Mouse (Mus musculus) monocyte, adult 5-6 weeks (primary cell): ENCODE measurements around the gene Dennd6a. TPM values are rescaled to one million over a fixed set of nuclear protein-coding genes. Genes with fewer than 3 reads are reported as not detected.
A peak's percentile ranks its signal among the peaks of the same experiment; 100 is the strongest.

Source experiments
- ATAC-seq: fragments of 153-309, 156-312 bp; replicated peaks from 2 replicates; pipeline ENCODE4 v1.8.0; 2017; ENCODE audit warnings: mild to moderate bottlenecking; ENCODE audit not compliant: low TSS enrichment, insufficient number of reproducible peaks, severe bottlenecking, poor library complexity, low FRiP score
- total RNA-seq: library from RNA; stranded (forward); fragments of 200-1000, 200-491, 200-594 nt; gene quantifications from 3 replicates; pipeline ENCODE4 v1.2.3, GENCODE M21; 2017

Gene Dennd6a
- total RNA-seq, 1 experiment from 2014 or later: 32.7 TPM

- no peak for ATAC-seq
Measured at GRCm38 (mm10) chr14:26562247-26562646, 11.4 kb upstream of the Dennd6a start.

DNA sequence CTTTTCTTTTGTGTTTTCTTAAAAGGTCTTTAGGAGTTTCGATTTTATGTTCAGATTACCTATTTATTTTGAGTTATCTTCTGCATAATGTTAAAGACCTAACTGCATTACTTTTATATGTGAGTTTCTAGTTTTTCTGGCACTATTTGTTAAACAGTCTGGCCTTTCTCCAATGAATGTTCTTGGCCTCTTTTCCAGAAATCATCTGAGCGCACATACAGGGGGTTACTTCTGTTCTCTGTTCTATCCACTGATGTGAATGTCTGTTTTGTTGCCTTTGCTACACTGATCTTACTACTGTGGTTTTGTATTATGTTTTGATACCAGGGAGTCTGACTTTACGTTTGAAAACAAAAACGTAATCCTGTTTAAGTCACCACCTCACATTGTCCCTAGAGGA, 3.8 kb upstream of the Dennd6a start:
- ATAC-seq: no peak

GRCm38 (mm10) chr14:26571951-26572675, 1.5 kb upstream of the Dennd6a start:
- no peak for ATAC-seq

DNA sequence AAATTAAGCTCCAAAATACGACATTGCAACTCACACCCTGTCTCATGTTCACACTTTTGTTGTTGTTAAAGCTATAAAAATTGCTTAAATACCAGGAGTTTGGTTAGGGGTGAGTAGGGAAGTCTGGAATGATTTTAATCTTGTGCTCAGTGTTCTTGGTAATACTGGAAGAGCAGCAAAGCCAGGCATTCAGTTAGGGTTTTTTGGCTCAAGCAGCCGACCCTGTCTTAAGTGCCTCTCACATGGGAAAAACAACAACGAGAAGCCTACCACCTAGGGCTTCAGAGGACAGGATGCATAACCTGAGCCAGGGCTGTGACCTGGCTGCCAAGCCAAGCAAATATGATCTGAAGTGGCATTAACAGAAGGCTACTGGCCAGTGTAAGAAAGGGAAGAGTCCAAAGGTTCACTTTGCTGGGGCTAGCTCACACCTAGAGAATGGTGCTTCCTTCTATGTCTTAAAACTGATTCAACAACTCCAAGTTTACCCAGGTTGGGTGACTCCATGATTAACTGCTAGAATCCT, 2.7 kb downstream of the Dennd6a start:
- ATAC-seq: no peak

GRCm38 (mm10) chr14:26578791-26579191, 5.1 kb downstream of the Dennd6a start:
- ATAC-seq: no peak

- peak; percentile 80 for ATAC-seq
Measured at GRCm38 (mm10) chr14:26579346-26580343, 6.0 kb downstream of the Dennd6a start.

DNA sequence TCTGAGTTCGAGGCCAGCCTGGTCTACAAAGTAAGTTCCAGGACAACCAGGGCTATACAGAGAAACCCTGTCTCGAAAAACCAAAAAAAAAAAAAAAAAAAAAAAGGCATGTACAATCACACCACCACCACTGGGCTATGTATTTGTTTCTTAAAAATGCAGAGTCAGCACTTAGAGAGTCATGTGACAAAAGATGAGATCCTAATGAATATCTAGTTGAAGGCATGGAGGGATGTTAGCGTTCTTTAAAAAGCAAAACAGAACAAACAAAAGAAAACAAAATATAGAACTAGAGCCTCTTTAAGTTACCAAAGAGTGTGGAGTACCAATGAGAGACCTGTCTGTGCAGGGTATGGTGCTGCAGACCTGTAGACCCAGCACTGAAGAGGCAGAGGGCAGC, 10.0 kb downstream of the Dennd6a start:
- no peak for ATAC-seq

GRCm38 (mm10) chr14:26587116-26587515, 13.5 kb downstream of the Dennd6a start:
- ATAC-seq: no peak

DNA sequence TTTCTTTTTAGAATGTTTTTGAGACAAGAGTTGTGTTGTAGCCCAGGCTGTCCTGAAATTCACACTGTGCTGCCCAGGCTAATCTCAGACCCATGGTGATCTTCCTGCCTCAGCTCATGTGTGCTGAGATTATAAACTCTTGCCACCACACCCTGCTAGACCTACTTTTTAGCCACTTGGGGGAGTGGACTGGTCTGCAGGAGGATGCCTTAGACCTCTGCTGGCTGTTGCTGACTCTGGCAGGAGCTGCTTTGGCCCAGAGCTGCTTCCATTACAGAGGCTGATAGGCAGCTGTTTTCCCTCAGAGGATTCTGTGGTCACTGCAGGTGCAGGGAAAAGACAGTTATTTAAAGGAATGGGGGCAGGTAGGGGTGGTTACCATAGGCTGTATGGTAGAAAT, 17.7 kb downstream of the Dennd6a start:
- ATAC-seq: no peak

DNA sequence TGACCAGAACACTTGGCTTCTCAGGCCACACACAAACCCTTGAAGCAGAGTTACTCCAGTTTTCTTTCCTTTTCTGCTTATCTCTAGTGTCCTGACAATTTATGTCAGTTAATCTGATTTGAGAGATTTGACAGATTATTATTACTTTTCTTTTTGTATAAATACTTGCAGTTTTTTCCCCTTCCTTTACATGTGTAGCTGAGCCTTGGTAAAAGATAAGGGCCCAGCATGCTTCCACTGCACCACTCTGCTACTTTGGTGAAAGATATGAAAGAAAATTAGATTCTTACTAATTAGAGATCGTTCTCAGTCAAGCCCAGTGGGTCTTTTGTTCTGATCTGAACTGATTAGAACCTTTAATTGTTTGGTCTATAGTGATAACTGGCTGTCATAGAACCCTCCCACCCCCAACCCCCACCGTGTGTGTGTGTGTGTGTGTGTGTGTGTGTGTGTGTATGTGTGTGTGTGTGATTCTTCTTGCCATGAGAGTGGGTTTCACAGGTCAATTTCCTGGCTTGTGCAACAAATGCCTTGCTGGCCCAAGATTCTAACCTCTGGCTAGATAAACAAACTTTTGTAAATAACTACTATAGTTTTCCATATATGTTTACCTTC, 19.7 kb downstream of the Dennd6a start:
- ATAC-seq: no peak

DNA sequence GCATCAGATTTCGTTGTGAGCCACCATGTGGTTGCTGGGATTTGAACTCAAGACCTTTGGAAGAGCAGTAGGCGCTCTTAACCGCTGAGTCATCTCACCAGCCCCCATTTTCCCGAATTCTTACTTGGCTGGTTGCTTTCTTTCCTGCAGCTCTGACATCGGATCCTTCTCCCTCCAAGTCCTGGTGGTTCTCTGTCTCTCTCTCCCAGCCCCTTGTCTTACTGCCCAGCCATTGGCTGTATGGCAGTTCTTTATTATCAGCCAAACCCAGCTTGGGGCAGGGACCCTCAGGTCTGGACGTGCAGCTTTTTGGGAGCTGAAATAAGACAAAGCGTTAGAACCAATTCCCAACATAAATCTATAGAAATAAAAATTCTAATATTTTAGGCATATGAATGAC, 21.5 kb downstream of the Dennd6a start:
- no peak for ATAC-seq

DNA sequence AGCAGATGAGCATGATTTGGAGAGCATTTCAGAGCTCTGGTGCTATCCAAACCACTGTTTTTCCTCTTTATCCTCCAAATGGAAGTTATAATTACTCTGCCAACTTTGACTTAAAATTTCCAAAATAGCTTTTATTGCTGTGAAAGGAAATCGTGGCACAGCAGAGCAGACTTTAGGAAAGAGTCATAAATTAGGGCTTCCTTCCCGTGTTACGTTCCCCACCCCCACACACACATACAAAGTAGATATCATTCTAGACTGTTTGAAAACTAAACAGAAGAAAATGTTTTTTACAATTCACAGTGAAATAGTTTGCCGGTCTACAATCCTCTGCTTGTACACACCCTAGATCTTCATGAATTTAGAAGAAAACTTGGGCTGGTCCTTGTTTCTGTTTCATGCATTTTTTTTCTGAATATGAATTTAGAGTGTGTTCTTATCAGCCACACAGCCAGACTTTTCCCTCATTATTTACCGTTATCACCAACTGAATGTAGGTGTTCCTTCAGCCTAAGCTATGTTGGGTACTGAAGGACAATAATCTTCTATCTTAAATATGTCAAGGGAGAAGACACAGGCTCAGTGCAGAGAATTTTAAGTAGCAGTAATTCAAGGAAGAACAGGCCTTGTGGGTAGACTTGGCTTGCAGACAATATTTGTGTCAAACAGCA, 22.2 kb downstream of the Dennd6a start:
- ATAC-seq: no peak

- ATAC-seq: no peak
Measured at GRCm38 (mm10) chr14:26605354-26605753, 31.7 kb downstream of the Dennd6a start.

DNA sequence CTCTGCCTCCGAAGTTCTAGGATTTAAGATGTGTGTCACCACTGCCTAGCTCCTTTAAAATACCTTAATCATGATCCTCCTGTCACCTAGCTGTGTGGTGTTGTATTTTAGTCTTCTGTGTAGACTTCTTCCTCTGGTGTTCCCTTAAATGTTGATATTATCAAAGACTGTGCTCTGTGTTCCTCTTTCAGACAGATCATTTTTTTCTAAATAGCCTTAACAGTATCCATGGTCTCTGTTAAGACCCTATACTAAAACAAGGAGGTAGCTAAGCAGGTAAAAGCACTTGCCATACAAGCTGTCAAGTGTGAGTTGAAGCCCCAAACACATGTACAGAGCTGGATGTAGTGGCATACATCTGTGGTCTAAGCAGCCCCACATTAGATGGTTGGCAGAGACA, 36.0 kb downstream of the Dennd6a start:
- ATAC-seq: no peak

GRCm38 (mm10) chr14:26610689-26611088, 37.0 kb downstream of the Dennd6a start:
- ATAC-seq: no peak

GRCm38 (mm10) chr14:26625301-26625700, 51.6 kb downstream of the Dennd6a start:
- no peak for ATAC-seq

GRCm38 (mm10) chr14:26626605-26627140, 53.0 kb downstream of the Dennd6a start:
- ATAC-seq: peak; percentile 73

GRCm38 (mm10) chr14:26637025-26637850, 63.6 kb downstream of the Dennd6a start:
- no peak for ATAC-seq
